Mouse (Mus musculus): Measurements from ENCODE around the gene Trex2. TPM values are rescaled to one million over a fixed set of nuclear protein-coding genes. Genes with fewer than 3 reads are reported as not detected.

The Trex2 gene
- polyA plus RNA-seq, 1 experiment from 2014 or later = not detected

GRCm38 (mm10) chrX:73475658-73476256 lies 40.6 kb upstream of the Trex2 start:
- Histone ChIP-seq H3K9ac (ENCODE audit: low read depth, low read length) (no peak overlapping the region), H3K9me3 (ENCODE audit: control insufficient read depth, low read length) (no peaks in the 10 kb centered on the region), H3K27me3 (replicated peaks; ENCODE audit: control insufficient read depth, insufficient read depth, low read length) (no peaks in the 10 kb centered on the region; the same call in 1 of the 2 replicates), H3K4me2 (ENCODE audit: low read length) (no peak overlapping the region), H3K27ac (ENCODE audit: low read depth, low read length) (no peak overlapping the region), H3K4me1 (ENCODE audit: control insufficient read depth, insufficient read depth, low read depth, low read length) (no peaks in the 10 kb centered on the region), H3K36me3 (ENCODE audit: control insufficient read depth, insufficient read depth, low read length) (no peaks in the 10 kb centered on the region), H3K4me3 (ENCODE audit: low read length) (no peak overlapping the region)
- 88% methylated on average over 1 of the region's 1 CpGs for WGBS
- no peak for ATAC-seq

- Histone ChIP-seq H3K4me3 (ENCODE audit: low read length) (no peak overlapping the region), H3K9ac (ENCODE audit: low read depth, low read length) (no peak overlapping the region), H3K4me2 (ENCODE audit: low read length) (no peak overlapping the region), H3K36me3 (ENCODE audit: control insufficient read depth, insufficient read depth, low read length) (no peaks in the 10 kb centered on the region), H3K27me3 (replicated peaks; ENCODE audit: control insufficient read depth, insufficient read depth, low read length) (no peaks in the 10 kb centered on the region; the same call in 1 of the 2 replicates), H3K4me1 (ENCODE audit: control insufficient read depth, insufficient read depth, low read depth, low read length) (no peaks in the 10 kb centered on the region), H3K27ac (ENCODE audit: low read depth, low read length) (no peak overlapping the region), H3K9me3 (ENCODE audit: control insufficient read depth, low read length) (no peaks in the 10 kb centered on the region)
- 58% methylated on average over 12 of the region's 12 CpGs for WGBS
- no peak for ATAC-seq
Observed at GRCm38 (mm10) chrX:73474340-73475165, 39.4 kb upstream of the Trex2 start.

DNA sequence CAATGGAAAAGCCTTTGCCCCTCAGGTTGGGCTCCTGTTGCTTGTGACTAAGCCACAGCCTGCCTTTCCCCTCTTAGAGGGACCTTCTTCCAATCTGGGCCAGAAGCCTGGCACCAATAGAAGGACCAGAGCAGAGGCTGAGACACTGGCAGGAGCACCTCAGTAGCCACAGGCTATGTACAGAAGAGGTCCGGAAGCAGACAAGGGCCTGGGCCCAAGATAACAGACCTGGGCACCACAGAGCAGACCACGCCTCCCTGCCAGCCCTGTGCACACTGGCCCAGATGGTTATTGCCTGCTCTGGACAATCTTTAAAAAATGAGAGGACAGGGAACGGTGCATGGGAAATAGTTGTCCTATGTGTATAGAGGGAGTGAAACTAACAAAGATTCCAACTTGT lies 36.6 kb upstream of the Trex2 start:
- Histone ChIP-seq H3K4me2 (ENCODE audit: low read length) (no peak overlapping the region), H3K9me3 (ENCODE audit: control insufficient read depth, low read length) (no peaks in the 10 kb centered on the region), H3K4me3 (ENCODE audit: low read length) (no peak overlapping the region), H3K9ac (ENCODE audit: low read depth, low read length) (no peak overlapping the region), H3K36me3 (ENCODE audit: control insufficient read depth, insufficient read depth, low read length) (no peaks in the 10 kb centered on the region), H3K4me1 (ENCODE audit: control insufficient read depth, insufficient read depth, low read depth, low read length) (no peaks in the 10 kb centered on the region), H3K27ac (ENCODE audit: low read depth, low read length) (no peak overlapping the region), H3K27me3 (replicated peaks; ENCODE audit: control insufficient read depth, insufficient read depth, low read length) (no peaks in the 10 kb centered on the region; the same call in 1 of the 2 replicates)
- WGBS = 95% methylated on average over 3 of the region's 3 CpGs
- ATAC-seq = no peak

DNA sequence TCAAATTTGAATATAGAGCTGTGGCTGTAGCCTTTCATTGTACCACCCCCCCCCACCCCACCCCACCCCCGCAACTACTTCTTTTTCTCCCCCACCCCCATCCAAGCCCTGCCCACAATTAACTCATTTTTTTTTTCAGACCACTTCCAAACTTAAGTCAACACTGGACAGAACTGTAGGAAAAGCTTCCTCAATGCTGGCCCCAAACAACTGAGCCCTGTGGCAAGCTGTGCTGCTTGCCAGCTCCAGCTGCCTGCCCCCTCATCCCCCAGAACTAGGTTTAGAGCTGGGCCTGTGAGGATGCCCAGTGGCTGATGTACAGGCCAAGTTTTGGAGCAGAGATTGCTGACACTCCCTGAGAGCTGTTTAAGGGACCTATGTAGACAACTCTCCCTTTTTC lies 33.6 kb upstream of the Trex2 start:
- Histone ChIP-seq H3K4me2 (ENCODE audit: low read length) (no peak overlapping the region), H3K4me3 (ENCODE audit: low read length) (no peak overlapping the region), H3K4me1 (ENCODE audit: control insufficient read depth, insufficient read depth, low read depth, low read length) (no peaks in the 10 kb centered on the region), H3K9ac (ENCODE audit: low read depth, low read length) (no peak overlapping the region), H3K9me3 (ENCODE audit: control insufficient read depth, low read length) (no peaks in the 10 kb centered on the region), H3K27ac (ENCODE audit: low read depth, low read length) (no peak overlapping the region), H3K27me3 (replicated peaks; ENCODE audit: control insufficient read depth, insufficient read depth, low read length) (no peaks in the 10 kb centered on the region), H3K36me3 (ENCODE audit: control insufficient read depth, insufficient read depth, low read length) (no peaks in the 10 kb centered on the region)
- 55% methylated on average over 1 of the region's 1 CpGs for WGBS
- no peak for ATAC-seq

GRCm38 (mm10) chrX:73468330-73468729 lies 33.2 kb upstream of the Trex2 start:
- H3K27me3 ChIP-seq (replicated peaks; ENCODE audit: control insufficient read depth, insufficient read depth, low read length) = no peaks in the 10 kb centered on the region
- 74% methylated on average over 2 of the region's 3 CpGs for WGBS
- H3K4me1 ChIP-seq (ENCODE audit: control insufficient read depth, insufficient read depth, low read depth, low read length) = no peaks in the 10 kb centered on the region
- no peak overlapping the region for H3K4me3 ChIP-seq (ENCODE audit: low read length)
- no peak overlapping the region for H3K27ac ChIP-seq (ENCODE audit: low read depth, low read length)
- no peaks in the 10 kb centered on the region for H3K9me3 ChIP-seq (ENCODE audit: control insufficient read depth, low read length)
- no peak overlapping the region for H3K4me2 ChIP-seq (ENCODE audit: low read length)
- no peak overlapping the region for H3K9ac ChIP-seq (ENCODE audit: low read depth, low read length)
- ATAC-seq = no peak
- no peaks in the 10 kb centered on the region for H3K36me3 ChIP-seq (ENCODE audit: control insufficient read depth, insufficient read depth, low read length)

DNA sequence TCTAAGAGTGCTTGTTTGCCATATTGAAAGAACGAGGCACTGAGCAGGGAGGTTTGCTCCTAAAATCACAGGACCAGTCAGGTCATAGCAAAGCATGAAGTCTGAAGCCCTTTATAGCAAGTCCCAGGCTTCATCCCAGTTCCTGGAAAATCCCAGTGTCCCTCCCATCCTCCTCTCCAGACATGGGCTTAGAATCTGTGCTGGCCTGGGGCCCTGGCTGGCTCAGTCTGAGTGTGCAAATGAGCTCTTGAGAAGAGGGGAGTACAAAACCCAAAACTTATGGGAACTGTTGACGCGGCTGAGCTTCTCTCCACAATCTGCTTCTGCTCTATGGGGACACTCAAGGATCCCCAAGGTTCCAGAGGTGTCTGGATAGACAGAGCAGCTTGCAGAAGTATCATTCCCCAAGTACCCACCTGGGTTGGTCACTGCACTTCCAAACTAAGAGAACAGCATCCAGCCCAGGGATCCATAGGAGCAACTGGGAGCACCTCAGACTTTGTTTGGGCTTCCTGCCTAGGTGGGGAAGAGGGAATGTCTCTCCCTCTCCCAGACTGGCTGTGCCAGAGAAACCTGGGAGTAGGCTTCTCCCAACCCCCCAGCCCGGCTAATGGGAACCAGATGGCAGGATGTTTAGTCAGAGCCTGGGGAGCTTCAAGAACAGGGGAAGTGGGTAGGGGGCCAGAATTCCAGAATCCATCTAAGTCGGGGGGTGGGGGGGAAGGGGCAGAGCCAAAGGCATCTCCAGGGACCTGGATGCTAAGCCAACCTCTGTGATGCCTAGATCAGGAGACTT lies 32.5 kb upstream of the Trex2 start:
- 60% methylated on average over 4 of the region's 5 CpGs for WGBS

DNA sequence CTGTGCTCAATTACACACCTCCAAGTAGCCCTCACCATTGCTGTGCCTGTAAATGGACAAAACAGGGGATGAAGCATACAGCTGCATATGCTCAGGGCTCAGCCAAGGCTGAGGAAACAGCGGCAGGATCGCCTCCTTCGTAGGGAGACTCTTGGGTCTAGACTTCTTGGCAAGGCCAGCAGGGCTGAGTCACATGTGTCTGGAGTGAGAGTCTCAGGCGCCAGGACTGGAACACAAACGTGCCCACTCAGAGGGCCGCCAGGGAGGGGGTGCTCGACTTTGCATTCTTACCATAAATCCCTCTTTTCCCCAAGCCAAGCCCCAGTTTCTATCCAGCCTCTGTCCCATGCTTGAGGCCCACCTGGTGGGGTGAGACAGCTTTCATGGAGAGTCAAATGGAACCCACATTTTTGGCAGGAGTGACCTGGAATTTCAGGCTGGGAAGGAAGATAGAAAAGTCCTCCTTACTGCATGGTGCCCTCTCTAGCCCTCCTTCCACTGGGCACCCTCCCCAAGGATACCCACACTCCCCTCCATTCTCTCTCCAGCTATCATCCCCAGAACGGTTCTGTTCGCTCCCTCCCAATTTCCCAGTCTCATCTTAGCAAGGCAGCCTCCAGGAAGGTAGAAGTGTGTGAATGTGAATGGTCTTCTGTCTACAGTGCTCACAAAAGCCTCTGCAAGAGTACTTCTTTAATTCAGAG lies 30.5 kb upstream of the Trex2 start:
- H3K9me3 ChIP-seq (ENCODE audit: control insufficient read depth, low read length) = no peaks in the 10 kb centered on the region
- no peak overlapping the region for H3K27ac ChIP-seq (ENCODE audit: low read depth, low read length)
- no peak overlapping the region for H3K4me3 ChIP-seq (ENCODE audit: low read length)
- no peaks in the 10 kb centered on the region for H3K36me3 ChIP-seq (ENCODE audit: control insufficient read depth, insufficient read depth, low read length)
- no peaks in the 10 kb centered on the region for H3K27me3 ChIP-seq (replicated peaks; ENCODE audit: control insufficient read depth, insufficient read depth, low read length)
- H3K9ac ChIP-seq (ENCODE audit: low read depth, low read length) = no peak overlapping the region
- peak; percentile 61 for ATAC-seq
- H3K4me2 ChIP-seq (ENCODE audit: low read length) = no peak overlapping the region
- no peaks in the 10 kb centered on the region for H3K4me1 ChIP-seq (ENCODE audit: control insufficient read depth, insufficient read depth, low read depth, low read length)
- WGBS = 63% methylated on average over 9 of the region's 9 CpGs

More for the DNA sequence above, 32.5 kb upstream of the Trex2 start:
- H3K4me2 ChIP-seq (ENCODE audit: low read length) = no peak overlapping the region
- H3K4me3 ChIP-seq (ENCODE audit: low read length) = no peak overlapping the region
- no peak for ATAC-seq
- H3K4me1 ChIP-seq (ENCODE audit: control insufficient read depth, insufficient read depth, low read depth, low read length) = no peaks in the 10 kb centered on the region
- H3K27ac ChIP-seq (ENCODE audit: low read depth, low read length) = no peak overlapping the region
- no peaks in the 10 kb centered on the region for H3K27me3 ChIP-seq (replicated peaks; ENCODE audit: control insufficient read depth, insufficient read depth, low read length)
- H3K9ac ChIP-seq (ENCODE audit: low read depth, low read length) = no peak overlapping the region
- no peaks in the 10 kb centered on the region for H3K36me3 ChIP-seq (ENCODE audit: control insufficient read depth, insufficient read depth, low read length)
- H3K9me3 ChIP-seq (ENCODE audit: control insufficient read depth, low read length) = no peaks in the 10 kb centered on the region

GRCm38 (mm10) chrX:73460792-73461191 lies 25.6 kb upstream of the Trex2 start:
- H3K36me3 ChIP-seq (ENCODE audit: control insufficient read depth, insufficient read depth, low read length) = no peaks in the 10 kb centered on the region
- no peak overlapping the region for H3K27ac ChIP-seq (ENCODE audit: low read depth, low read length)
- no peak for ATAC-seq
- H3K9ac ChIP-seq (ENCODE audit: low read depth, low read length) = no peak overlapping the region
- H3K4me1 ChIP-seq (ENCODE audit: control insufficient read depth, insufficient read depth, low read depth, low read length) = no peaks in the 10 kb centered on the region; the same call in 1 of the 2 replicates
- H3K4me2 ChIP-seq (ENCODE audit: low read length) = no peak overlapping the region
- no peaks in the 10 kb centered on the region for H3K27me3 ChIP-seq (replicated peaks; ENCODE audit: control insufficient read depth, insufficient read depth, low read length)
- H3K9me3 ChIP-seq (ENCODE audit: control insufficient read depth, low read length) = no peaks in the 10 kb centered on the region
- H3K4me3 ChIP-seq (ENCODE audit: low read length) = no peak overlapping the region
- 78% methylated on average over 4 of the region's 4 CpGs for WGBS

All from hindbrain, embryonic 16.5 days (tissue).